Mouse (Mus musculus) ES-Bruce4 (cell line): Measurements from ENCODE around the gene Stra8.

ENCODE experiments used
- CTCF ChIP-seq: IDR thresholded peaks from one replicate; pipeline ENCODE4 v1.8.1; 2011; ENCODE audit warnings: low read depth, low read length
- EP300 ChIP-seq: IDR thresholded peaks from 2 replicates; pipeline ENCODE4 v1.6.1; 2011; ENCODE audit warnings: low read depth, low read length; ENCODE audit not compliant: insufficient read depth
- POLR2A ChIP-seq: IDR thresholded peaks from one replicate; pipeline ENCODE4 v1.8.1; 2011; ENCODE audit warnings: low read length; ENCODE audit not compliant: insufficient read depth

- TF ChIP-seq POLR2A = no peak
- no peak for TF ChIP-seq EP300
- TF ChIP-seq CTCF = no peak
Observed at GRCm38 (mm10) chr6:34903441-34903840, 16.5 kb upstream of the Stra8 start.
